Mouse (Mus musculus) layer of hippocampus, adult 11-12 months (tissue): Measurements from ENCODE around the gene Filip1.
A peak's percentile ranks its signal among the peaks of the same experiment; 100 is the strongest.

Source experiments
- DNase-seq: peaks from one replicate; pipeline ENCODE4 v3.0.0; 2022; ENCODE audit warnings: low spot score

The Filip1 gene

DNA sequence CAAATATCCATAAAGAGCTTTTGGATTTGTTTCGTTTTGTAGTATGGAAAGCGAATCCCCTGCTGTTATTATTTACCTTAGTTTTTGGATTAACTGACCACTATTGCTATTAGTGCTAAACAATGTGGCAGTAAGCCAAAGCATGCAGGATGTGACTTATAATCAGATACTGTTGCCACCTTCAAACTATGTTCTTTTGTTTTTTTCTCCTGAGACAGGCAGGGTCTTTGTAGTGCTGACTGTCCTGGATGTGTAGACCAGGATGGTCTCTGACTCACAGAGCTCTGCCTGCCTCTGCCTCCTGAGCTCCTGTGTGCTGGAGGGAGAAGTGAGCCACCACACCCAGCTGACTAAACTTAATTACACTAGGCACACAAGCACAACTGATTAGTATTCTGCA is 33.4 kb downstream of the Filip1 start:
- no peak for DNase-seq

DNA sequence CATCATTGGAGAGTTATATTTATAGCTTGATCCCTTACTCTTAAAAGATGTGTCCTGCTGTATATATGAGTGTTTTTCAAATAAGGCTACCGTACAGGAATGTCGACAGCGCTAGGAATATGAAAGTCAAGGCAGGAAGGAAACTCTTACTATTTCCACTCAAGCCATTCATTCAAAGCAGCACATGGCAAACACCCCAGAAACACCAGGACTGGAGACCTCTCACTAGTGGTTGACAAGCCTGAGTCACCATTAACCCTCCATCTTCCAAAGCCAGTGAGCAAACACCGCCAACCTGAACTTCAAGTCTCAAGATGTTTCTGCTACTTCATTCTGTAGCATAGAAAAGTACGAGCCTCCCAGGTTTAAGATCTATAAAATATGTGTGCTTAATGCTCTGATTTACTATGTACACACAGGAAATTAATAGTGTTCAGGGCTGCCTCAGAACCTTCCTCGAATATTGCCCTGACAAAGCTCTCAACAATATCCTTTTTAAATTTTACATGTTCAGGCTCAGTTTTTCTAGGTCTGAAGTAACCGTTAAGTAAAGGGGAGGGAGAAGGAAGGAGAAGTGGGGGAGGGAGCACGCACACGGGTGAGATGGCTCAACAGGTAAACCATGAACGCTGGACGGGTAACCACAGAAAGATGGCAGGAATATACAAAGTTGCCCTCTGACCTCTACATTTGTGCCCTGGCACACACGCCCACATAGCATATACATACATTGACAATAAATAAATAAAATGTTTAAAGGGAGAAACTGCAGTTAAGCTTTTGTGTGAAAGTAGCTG is 34.2 kb downstream of the Filip1 start:
- DNase-seq = no peak

DNA sequence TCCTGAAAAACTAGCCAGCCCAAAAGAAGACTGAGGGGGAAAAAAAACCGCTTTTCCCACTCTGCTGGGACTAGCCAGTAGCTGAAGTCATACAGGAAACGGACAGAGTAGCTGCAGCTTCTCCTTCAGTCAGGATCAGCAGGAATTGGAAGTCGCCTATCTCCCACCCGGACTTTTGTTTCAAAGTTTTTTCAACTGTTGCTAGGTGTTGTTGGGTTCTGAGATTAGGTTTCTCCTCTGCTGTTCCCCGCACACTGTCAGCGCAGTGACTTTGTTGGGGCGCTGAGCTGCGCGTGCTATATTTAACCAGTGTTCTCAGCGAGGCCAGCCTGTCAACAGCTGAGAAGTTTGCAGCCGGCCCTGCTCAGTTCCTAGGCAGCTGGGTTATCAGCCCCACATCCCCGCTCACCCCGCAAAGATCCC is 35.1 kb downstream of the Filip1 start:
- DNase-seq = peak; percentile 27

DNA sequence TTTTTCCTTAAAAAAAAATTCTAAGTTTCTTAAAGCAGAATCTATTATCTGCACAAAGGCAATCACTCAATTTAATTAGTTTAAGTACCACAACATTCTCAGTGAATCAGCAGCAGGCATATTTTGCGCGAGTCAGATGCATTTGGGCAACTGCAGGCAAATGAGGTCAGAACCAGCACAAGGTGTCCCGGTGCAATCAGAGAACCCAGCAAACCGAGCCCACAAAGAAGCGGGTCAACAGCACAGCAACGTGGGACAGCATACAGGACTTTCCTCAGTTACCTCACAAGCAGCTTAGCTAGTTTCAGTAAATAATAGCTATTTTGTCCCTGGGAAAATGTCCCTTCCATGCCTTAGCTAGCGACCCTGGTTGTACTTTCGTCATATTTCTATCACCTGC is 35.9 kb downstream of the Filip1 start:
- no peak for DNase-seq

DNA sequence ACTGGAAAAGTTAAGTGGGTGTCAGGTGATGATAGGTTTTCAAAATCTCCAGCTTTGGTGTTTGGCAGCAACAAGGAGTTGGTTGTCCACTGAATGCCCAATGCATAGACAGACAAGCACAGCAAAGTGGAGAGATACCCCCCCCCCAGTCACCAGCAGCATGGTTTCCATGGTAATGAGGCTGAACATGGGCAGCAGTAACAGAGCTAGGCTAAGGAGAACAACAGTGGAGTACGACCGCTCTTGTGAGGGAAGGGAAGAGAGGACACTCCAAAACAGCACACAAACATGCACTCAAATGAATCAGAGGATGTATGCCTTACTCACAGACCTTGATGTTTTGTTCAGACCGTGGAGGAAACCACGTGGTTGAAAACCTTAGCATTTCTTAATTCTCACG is 37.5 kb downstream of the Filip1 start:
- no peak for DNase-seq

DNA sequence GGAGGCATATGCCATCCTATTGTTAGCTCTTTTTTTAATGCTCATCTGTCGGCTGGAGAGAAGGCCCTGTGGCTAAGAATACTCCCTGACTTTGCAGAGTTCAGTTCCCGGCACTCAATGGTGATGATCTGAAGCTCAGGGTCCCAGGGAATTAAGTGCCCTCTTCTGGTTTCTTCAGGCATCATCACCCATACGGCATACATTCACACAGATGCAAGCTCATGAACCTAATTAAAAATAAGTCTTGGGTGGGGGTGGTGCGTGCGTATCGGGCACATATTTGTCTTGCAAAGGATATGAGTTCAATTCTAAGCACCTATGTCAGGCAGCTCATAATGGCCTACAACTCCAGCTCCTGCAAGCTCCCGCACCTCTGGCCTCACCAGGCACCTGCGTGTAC is 39.1 kb downstream of the Filip1 start:
- DNase-seq = no peak

DNA sequence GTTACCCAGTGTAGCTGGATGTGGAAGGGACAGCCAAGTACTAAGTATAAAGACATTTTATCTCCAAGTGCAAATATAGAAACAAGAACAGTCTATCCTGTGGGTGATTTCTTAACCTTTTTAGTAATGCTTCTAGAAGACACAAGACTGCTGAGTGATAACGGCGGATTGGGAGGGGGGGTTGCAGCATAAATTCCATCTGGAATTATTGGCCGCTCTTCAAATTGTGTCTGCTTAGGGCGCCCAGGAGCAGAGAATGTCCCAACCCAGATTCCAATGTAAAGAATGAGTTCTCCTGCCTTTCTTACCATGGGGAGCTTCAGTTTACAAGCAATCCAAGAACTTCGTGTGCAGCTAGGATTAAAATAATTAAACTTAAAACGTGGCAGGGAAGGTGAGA is 39.9 kb downstream of the Filip1 start:
- DNase-seq = no peak

DNA sequence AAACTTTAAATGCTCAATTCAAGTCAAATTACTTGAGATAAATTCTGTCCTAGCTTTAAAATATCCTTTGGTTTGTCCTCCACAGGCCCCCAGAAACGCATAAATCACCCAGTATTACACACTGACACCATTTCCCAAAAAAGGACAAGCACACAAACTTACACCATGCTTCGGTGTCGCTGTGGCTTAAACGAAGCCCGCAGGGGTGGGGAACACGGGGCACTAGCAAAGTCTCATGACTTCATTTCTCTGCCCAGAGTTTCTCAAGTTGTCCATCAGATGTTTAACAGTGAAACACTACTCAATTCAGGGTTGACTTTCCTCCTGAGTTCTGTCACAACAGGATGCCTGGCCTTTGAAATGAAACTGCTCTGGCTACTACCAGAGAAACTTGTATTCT is 41.0 kb downstream of the Filip1 start:
- no peak for DNase-seq

DNA sequence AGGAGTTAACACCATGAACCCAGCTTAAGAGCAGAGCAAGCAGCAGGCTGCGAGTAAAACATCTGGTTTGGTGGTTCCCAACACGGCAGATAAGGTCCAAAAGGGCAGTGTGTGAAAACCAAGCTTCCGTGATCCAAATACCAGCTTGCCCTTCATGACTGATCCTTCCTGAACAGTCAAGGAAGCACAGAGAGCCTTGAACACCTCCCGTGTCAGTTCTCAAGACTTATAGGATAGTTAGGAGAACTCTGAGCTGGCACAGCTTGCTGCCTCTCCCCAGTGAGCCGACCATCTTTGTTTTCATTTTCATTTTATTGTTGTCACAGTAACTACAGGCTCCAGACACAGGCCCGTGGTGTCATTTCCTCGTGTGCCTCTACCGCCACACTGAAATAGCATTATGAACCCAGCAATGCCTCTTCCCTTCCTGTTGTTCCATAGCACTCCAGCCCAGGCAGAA is 42.0 kb downstream of the Filip1 start:
- no peak for DNase-seq

DNA sequence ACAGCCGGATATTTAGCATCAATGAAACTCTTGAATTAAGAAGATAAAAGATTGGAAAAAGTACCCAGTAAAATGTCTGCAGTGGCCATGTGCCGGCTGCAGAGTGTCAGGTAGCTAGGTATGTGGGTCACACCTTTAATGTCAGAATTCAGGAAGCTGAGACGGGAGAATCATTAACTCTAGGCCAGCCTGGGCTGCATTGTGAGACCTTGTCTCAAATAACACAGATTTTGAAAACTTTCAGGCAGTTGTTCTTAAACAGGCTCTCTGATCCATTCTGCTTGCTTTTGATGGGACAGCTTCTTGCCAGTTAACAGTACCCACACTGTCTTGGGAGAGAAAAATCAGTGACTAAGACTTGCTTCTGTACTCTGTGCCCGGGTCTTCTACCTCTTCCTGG is 43.1 kb downstream of the Filip1 start:
- no peak for DNase-seq

DNA sequence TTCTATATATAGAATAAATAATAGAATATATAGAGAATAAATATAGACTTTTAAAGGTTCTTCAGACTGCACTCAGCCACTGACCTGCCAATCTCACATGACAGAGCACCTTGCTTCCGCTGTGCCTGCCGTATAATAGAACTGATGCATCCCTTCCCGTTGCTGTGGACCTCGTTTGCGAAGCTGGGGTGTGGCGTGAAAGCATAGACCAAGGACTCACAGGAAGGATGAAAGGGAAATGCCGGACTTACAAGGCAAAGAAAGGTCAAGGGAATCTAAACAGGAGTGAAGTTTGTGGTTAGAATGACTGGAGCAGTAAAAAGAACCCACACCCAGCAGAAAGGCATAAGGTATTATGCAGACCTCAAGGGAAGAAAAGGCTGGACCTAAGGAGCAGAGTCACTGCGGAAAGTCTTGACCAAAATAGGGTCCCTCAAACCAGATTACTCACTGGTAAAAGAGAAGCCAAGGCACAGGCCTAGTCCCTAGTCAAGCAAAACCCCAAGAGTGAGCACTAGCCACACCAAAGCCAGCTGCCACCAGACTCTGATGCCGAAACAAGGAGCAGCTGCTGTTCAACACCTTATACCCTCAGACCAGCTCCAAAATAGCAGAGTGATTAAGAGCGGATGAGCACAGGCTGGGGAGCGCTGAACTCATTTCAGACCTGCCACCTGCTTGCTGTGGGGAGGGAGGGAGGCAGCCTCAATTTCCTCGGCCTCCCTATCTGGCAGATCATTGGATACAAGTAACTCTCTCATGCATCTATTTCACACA is 45.8 kb downstream of the Filip1 start:
- no peak for DNase-seq

DNA sequence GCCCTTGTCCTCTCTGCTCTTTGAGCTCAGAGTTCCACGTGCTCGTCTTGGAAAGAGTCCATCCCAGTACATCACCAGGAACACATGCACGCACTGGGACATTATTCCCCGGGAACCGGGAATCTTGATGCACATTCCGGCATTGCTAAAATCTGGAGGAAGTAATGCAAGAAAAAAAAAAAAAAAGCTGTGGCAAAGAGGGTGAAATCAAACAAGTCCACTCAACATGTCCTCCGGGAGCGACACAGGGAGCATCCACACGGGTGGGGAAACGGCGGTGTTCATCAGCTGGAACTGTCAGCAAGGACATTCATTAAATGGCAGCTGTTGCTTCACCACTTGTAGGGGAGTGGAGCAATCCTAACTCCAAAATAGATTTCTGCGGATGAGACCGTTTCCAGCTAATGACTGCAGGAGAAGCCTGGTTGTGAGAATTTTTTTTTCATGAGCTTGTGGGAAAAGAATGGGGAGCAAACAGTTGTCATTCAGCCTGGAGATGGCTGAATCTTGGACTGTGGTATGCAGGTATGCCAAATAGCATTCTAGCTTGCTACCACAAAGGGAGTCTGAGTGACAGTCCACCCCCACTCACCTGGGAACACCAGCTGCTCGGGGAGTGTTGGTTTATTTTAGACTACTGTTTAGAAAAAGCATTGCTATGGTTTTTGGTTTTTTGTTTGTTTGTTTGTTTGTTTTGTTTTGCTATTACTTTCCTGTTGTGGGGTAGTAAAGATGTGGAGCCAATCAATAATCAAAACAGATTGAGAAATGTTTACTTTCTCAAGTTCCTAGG is 46.9 kb downstream of the Filip1 start:
- peak; percentile 21 for DNase-seq

DNA sequence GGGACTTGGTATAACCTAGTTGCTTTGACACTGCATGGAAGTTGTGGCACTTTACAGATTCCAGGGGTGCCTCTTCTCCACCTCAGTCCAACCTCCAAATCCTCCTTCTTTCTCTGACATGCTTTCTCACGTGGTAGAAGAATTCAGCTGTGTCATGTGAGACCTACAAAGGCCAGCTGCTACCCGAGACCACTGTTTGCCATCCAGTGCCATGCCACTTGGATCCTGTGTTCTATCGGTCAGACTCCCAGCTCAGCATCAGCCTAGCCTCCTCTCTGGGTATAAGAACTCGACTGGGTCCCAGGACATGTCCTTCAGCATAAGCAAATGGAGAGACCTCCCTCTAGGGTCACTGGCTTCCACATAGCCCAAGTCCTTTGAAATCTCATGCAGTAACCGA is 47.6 kb downstream of the Filip1 start:
- no peak for DNase-seq

DNA sequence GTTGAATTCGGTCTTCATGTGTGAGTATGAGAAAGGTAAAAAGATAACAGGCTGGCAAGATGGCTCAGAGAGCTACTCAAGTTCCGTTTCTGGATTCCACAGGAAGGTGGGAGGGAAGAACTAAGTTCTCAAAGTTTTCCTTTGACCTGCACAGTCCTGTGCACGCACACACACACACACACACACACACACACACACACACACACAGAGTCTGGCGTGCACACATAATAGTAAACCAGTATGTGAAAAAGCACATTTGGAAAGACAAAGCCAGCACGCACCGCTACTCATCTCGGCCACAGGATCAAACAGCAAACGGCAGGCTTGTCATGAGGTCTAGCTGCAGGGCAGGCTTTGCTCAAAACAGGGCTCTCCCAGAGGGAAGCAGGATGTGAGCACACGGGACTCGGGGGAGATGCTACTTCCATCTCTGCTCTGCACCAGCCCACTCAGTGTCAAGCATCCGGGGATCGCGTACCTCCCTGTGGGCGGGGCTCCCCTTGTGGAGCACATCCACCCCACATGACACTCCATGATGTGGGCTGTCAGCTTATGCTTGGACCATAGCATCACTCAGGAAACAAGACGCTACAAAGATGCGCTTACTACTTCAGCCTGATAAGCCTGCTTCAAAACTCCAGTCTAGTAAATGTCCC is 50.9 kb downstream of the Filip1 start:
- DNase-seq = peak; percentile 45

DNA sequence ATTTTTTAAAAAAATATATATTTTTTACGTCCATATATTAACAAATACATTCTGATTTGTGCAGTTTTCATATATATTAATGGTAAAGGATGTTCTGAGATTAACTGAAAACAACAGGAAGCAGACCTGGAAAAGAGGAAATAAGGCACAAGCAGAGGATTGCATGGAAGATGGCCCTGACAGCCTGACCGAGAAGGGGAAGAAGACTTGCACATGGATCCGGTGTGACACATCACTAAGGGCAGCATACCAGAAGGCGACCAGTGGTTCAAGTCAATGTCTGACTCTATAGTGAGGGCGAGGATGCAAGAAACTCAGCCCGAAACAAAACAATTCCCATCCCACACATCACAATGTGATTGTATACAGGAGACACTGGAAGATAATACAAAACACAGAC is 52.2 kb downstream of the Filip1 start:
- DNase-seq = no peak

DNA sequence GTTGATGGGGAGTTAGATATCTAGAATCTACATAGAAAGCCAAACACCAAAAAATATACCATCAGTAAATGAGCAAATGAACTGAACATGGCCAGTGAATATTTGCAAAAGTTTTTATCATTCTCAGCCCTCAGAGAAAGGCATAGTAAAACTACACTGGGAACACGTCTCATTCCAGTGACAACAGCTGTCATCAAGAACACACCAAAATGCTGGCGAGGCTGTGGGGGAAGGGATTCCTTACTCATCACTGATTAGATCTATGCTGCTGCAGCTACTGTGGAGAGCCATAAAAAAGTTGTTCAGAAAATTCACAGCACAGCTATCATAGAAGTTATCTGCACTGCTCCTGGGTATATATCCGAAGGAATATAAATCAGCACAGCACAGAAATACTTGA is 54.3 kb downstream of the Filip1 start:
- DNase-seq = no peak

DNA sequence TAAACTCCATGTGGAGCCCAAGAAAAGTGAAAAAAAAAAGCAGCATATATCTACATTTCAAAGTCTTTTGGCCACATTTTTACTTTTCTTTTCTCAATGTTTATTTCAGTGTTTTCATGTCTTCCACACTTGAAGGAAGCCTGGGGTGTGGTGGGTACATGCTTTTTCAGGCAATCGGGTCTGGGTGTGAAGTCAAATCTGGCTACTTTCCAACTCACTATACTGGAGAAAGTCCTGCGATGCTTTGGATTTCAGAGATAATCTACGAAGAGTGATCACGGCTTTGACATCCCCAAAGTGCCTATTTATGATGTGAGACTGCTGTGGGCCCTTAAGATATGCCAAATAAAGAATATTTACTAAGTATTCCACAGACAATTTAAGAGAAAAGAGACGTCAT is 57.7 kb downstream of the Filip1 start:
- DNase-seq = no peak

DNA sequence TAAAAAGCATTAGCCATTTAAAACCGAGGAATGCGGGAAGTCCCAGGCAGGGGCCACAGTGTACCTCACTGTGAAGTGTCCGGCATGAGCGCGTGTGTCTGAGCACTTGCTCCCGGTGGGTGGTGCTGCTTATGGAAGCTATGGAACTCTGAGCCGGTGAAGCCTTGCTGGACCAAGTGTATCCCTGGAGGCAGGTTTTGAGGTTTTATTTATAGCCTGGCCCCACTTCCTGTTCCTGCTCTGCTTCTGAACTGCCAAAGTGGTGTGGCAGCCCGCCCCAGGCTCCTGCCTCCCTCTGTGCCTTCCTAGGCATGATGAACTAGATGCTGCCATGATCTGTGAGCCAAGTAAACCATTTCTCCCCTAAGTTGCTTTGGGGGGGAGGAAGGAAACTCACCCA is 60.7 kb downstream of the Filip1 start:
- DNase-seq = no peak

DNA sequence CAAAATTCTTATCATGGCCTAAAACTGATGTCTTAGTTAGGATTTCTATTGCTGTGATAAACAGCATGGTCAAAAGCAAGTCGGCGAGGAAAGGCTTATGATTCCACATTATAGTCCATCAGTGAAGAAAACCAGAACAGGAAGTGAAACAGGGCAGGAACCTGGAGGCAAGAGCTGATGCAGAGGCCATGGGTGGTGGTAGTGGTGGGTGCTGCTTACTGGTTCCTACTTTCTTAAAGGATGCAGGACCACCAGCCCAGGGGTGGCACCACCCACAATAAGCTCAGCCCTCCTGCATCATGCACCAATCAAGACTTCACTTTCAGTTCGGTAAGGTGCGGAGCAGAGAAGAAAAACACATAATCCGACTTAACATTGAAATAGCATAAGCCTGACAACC is 61.3 kb downstream of the Filip1 start:
- DNase-seq = no peak

DNA sequence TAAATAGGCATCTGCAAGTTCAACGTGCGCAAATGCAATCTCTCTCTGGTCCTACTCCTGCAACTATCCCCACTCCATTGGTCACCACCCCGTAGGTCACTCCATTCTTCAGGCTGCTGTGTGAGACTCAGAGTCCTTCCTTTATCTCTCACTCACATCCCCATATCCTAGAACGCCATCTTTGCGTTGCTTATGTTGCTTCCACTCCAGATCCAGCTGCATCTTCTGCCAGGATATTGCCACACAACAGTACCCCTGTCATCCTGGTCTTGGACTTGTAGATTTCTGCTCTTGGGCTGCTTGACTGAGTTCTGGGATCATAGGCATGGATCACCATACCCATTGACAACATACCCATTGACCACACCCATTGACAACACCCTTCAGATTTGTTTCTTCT is 62.0 kb downstream of the Filip1 start:
- no peak for DNase-seq

DNA sequence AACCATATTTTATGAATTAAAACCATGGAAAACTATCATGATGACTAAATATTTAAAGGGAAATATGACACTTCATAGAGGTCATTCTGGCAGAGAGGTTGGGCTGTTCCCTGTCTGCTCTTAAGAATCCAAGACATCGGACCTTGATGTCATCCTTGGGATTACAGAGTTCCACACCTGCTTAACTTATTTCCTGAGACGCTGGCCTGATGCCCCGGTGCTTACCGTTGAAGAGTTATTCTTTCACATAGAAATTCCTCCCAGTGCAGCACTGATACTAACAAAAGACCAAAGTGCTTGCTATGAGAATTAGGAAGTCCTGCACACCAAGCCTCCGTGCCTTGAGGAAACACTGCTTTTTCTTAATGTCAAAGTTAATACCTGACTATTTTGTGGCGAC is 62.6 kb downstream of the Filip1 start:
- DNase-seq = no peak

DNA sequence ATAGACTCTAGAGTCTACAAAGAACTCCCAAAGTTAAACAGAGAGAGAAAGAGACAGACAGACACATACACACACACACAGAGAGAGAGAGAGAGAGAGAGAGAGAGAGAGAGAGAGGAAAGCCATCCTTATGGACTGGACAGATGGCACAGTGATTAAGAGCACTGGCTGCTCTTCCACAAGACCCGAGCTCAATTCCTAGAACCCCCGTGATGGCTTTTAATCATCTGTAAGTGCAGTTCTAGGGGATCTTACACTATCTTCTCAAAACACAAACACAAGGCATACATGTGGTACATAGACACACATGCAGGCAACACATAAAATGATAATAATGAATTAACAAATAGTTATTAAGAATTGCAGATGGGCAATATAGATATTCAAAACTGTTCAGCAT is 64.3 kb downstream of the Filip1 start:
- no peak for DNase-seq
